Mouse (Mus musculus) heart, postnatal 25 days (tissue): ENCODE measurements around the gene Vwa8. TPM values are rescaled to one million over a fixed set of nuclear protein-coding genes. Genes with fewer than 3 reads are reported as not detected.

ENCODE experiments used
- DNase-seq: peaks from one replicate; pipeline ENCODE4 v3.0.0; 2022; ENCODE audit warnings: low spot score
- intact Hi-C: fragments of 180-260 bp; cut with DNase I; formaldehyde crosslinking; loops from one replicate; pipeline ENCODE4 v1.15.1; 2025
- total RNA-seq, 2 experiments: library from RNA; stranded (reverse); gene quantifications; 2 replicates each; pipeline ENCODE4 v1.2.3; 2021

The Vwa8 gene
- total RNA-seq, 2 experiments from 2014 or later = 140 to 147 TPM

GRCm38 (mm10) chr14:79239402-79239801 lies 390.6 kb downstream of the Vwa8 start:
- intact Hi-C loops = no loop called here
- no peak for DNase-seq

- intact Hi-C loops = no loop called here
Observed at GRCm38 (mm10) chr14:79241057-79241570, 392.3 kb downstream of the Vwa8 start.

GRCm38 (mm10) chr14:79241656-79242385 lies 393.0 kb downstream of the Vwa8 start:
- no peak for DNase-seq
- intact Hi-C loops = no loop called here

More at GRCm38 (mm10) chr14:79241057-79241570, 392.3 kb downstream of the Vwa8 start:
- DNase-seq = no peak

GRCm38 (mm10) chr14:79242386-79242720 lies 393.5 kb downstream of the Vwa8 start:
- no peak for DNase-seq
- intact Hi-C loops = no loop called here

- no peak for DNase-seq
- intact Hi-C loops = no loop called here
Observed at GRCm38 (mm10) chr14:79243038-79243883, 394.4 kb downstream of the Vwa8 start.

- intact Hi-C loops = no loop called here
- no peak for DNase-seq
Observed at GRCm38 (mm10) chr14:79244571-79244970, 395.7 kb downstream of the Vwa8 start.

- DNase-seq = no peak
- intact Hi-C loops = no loop called here
Observed at GRCm38 (mm10) chr14:79251727-79252285, 403.0 kb downstream of the Vwa8 start.

Other genes with a start within 250 kb of the Vwa8 start
- gene Dgkh, start 116.3 kb upstream of the Vwa8 start, total RNA-seq = 1 to 10 TPM; 6.1 to 7.8 TPM